Mouse (Mus musculus): ENCODE results near the gene Asna1. TPM values are rescaled to one million over a fixed set of nuclear protein-coding genes. Genes with fewer than 3 reads are reported as not detected.

Asna1 gene
- polyA plus RNA-seq (2015; fragmentation: Nextera tagmentation; extraction: Ambion mirVana): 139 and 141 TPM in 2 replicates

GRCm38 (mm10) chr8:85025098-85025932 lies at the start of gene Asna1:
Asna1 (minus strand) TSS chr8:85025281.

GRCm38 (mm10) chr8:85071514-85072281 lies 46.6 kb upstream of the Asna1 start, which contains the start of gene Dhps:
Dhps (plus strand) TSS chr8:85071757.

GRCm38 (mm10) chr8:85067982-85068381 lies 42.9 kb upstream of the Asna1 start, which contains the start of gene Gm5741:
Gm5741 (minus strand) TSS chr8:85067982.

GRCm38 (mm10) chr8:85059879-85060616 lies 35.0 kb upstream of the Asna1 start, which contains the start of gene Fbxw9:
Fbxw9 (plus strand) TSS chr8:85060055.

GRCm38 (mm10) chr8:85036718-85037365 lies 11.8 kb upstream of the Asna1 start, which contains the start of gene Tnpo2:
Tnpo2 (plus strand) TSS chr8:85036915.

GRCm38 (mm10) chr8:85026670-85027515 lies 1.8 kb upstream of the Asna1 start, which contains the start of gene Trir:
Trir (plus strand) TSS chr8:85026823.

GRCm38 (mm10) chr8:85014431-85014830 lies 10.7 kb downstream of the Asna1 start, which contains the start of gene Best2:
Best2 (minus strand) TSS chr8:85014531.

GRCm38 (mm10) chr8:84990349-84990748 lies 34.7 kb downstream of the Asna1 start, which contains the start of gene Hook2:
Hook2 (plus strand) TSS chr8:84990603.

GRCm38 (mm10) chr8:84978248-84978940 lies 46.7 kb downstream of the Asna1 start, which contains the start of gene Junb:
Junb (minus strand) TSS chr8:84978718.

GRCm38 (mm10) chr8:84969241-84970134 lies 55.6 kb downstream of the Asna1 start, which contains the start of the genes Gm49661, Prdx2 and Rnaseh2a:
Gm49661 (minus strand) TSS chr8:84969433.
Prdx2 (plus strand) TSS chr8:84969587.
Rnaseh2a (minus strand) TSS chr8:84969767.

Small RNAs within 50 kb of the gene (microRNA-seq; reads per million reads assigned to microRNA genes)
- 1.5 reads per million for gene Mir7070

Other genes starting within 250 kb of the Asna1 start
- gene Nfix, start 224.9 kb downstream of the Asna1 start, polyA plus RNA-seq (2015; fragmentation: Nextera tagmentation; extraction: Ambion mirVana): 72.8 and 75.0 TPM in 2 replicates
- gene Dand5, start 202.5 kb downstream of the Asna1 start, polyA plus RNA-seq (2015; fragmentation: Nextera tagmentation; extraction: Ambion mirVana): 15.3 TPM in 2 replicates
- gene Gadd45gip1, start 193.8 kb downstream of the Asna1 start, polyA plus RNA-seq (2015; fragmentation: Nextera tagmentation; extraction: Ambion mirVana): 47.5 and 50.9 TPM in 2 replicates
- 96.2 and 103 TPM in 2 replicates for gene Rad23a, start 184.6 kb downstream of the Asna1 start, polyA plus RNA-seq (2015; fragmentation: Nextera tagmentation; extraction: Ambion mirVana)
- gene Calr, start 178.3 kb downstream of the Asna1 start, polyA plus RNA-seq (2015; fragmentation: Nextera tagmentation; extraction: Ambion mirVana): 450 and 531 TPM in 2 replicates
- 81.3 and 92.5 TPM in 2 replicates for gene Farsa, start 168.3 kb downstream of the Asna1 start, polyA plus RNA-seq (2015; fragmentation: Nextera tagmentation; extraction: Ambion mirVana)
- gene Syce2, start 153.2 kb downstream of the Asna1 start, polyA plus RNA-seq (2015; fragmentation: Nextera tagmentation; extraction: Ambion mirVana): 57.4 and 59.5 TPM in 2 replicates
- 39.3 and 46.9 TPM in 2 replicates for gene Gcdh, start 131.4 kb downstream of the Asna1 start, polyA plus RNA-seq (2015; fragmentation: Nextera tagmentation; extraction: Ambion mirVana)
- 0.32 and 0.45 TPM in 2 replicates for gene Klf1, start 123.4 kb downstream of the Asna1 start, polyA plus RNA-seq (2015; fragmentation: Nextera tagmentation; extraction: Ambion mirVana)
- 8.1 and 8.6 TPM in 2 replicates for gene Dnase2a, start 116.7 kb downstream of the Asna1 start, polyA plus RNA-seq (2015; fragmentation: Nextera tagmentation; extraction: Ambion mirVana)
- gene Mast1, start 87.9 kb downstream of the Asna1 start, polyA plus RNA-seq (2015; fragmentation: Nextera tagmentation; extraction: Ambion mirVana): 66.1 and 78.5 TPM in 2 replicates
- gene Rtbdn, start 78.3 kb downstream of the Asna1 start, polyA plus RNA-seq (2015; fragmentation: Nextera tagmentation; extraction: Ambion mirVana): 3.0 and 4.9 TPM in 2 replicates
- gene Gm49661, start 55.8 kb downstream of the Asna1 start, polyA plus RNA-seq (2015; fragmentation: Nextera tagmentation; extraction: Ambion mirVana): not detected in 2 replicates
- gene Prdx2, start 55.7 kb downstream of the Asna1 start, polyA plus RNA-seq (2015; fragmentation: Nextera tagmentation; extraction: Ambion mirVana): 803 and 820 TPM in 2 replicates
- gene Rnaseh2a, start 55.5 kb downstream of the Asna1 start, polyA plus RNA-seq (2015; fragmentation: Nextera tagmentation; extraction: Ambion mirVana): 52.7 and 61.5 TPM in 2 replicates
- 8.8 and 9.0 TPM in 2 replicates for gene Junb, start 46.6 kb downstream of the Asna1 start, polyA plus RNA-seq (2015; fragmentation: Nextera tagmentation; extraction: Ambion mirVana)
- 24.5 and 30.2 TPM in 2 replicates for gene Hook2, start 34.7 kb downstream of the Asna1 start, polyA plus RNA-seq (2015; fragmentation: Nextera tagmentation; extraction: Ambion mirVana)
- gene Best2, start 10.8 kb downstream of the Asna1 start, polyA plus RNA-seq (2015; fragmentation: Nextera tagmentation; extraction: Ambion mirVana): 0.19 TPM in 1 of 2 replicates, not detected in the other
- gene Trir, start 1.5 kb upstream of the Asna1 start, polyA plus RNA-seq (2015; fragmentation: Nextera tagmentation; extraction: Ambion mirVana): 157 and 167 TPM in 2 replicates
- gene Tnpo2, start 11.6 kb upstream of the Asna1 start, polyA plus RNA-seq (2015; fragmentation: Nextera tagmentation; extraction: Ambion mirVana): 45.5 and 47.6 TPM in 2 replicates
- gene Fbxw9, start 34.8 kb upstream of the Asna1 start, polyA plus RNA-seq (2015; fragmentation: Nextera tagmentation; extraction: Ambion mirVana): 66.7 and 79.1 TPM in 2 replicates
- gene Gm5741, start 42.7 kb upstream of the Asna1 start, polyA plus RNA-seq (2015; fragmentation: Nextera tagmentation; extraction: Ambion mirVana): not detected in 2 replicates
- 131 and 132 TPM in 2 replicates for gene Dhps, start 46.5 kb upstream of the Asna1 start, polyA plus RNA-seq (2015; fragmentation: Nextera tagmentation; extraction: Ambion mirVana)
- gene Wdr83os, start 55.5 kb upstream of the Asna1 start, polyA plus RNA-seq (2015; fragmentation: Nextera tagmentation; extraction: Ambion mirVana): 127 and 135 TPM in 2 replicates
- gene Wdr83, start 56.0 kb upstream of the Asna1 start, polyA plus RNA-seq (2015; fragmentation: Nextera tagmentation; extraction: Ambion mirVana): 34.8 and 42.5 TPM in 2 replicates
- 20.5 and 24.7 TPM in 2 replicates for gene Man2b1, start 58.0 kb upstream of the Asna1 start, polyA plus RNA-seq (2015; fragmentation: Nextera tagmentation; extraction: Ambion mirVana)
- 3.0 and 3.6 TPM in 2 replicates for gene Zfp791, start 97.8 kb upstream of the Asna1 start, polyA plus RNA-seq (2015; fragmentation: Nextera tagmentation; extraction: Ambion mirVana)
- gene Cks1brt, start 126.6 kb upstream of the Asna1 start, polyA plus RNA-seq (2015; fragmentation: Nextera tagmentation; extraction: Ambion mirVana): not detected in 2 replicates
- gene Olfr371, start 200.7 kb upstream of the Asna1 start, polyA plus RNA-seq (2015; fragmentation: Nextera tagmentation; extraction: Ambion mirVana): not detected in 2 replicates